Mouse (Mus musculus) spleen, embryonic (tissue): ENCODE results near the gene Tsc22d3.

Experiments
- CTCF ChIA-PET: fragments of 350-600 bp; sonication (Branson Sonifier 250); formaldehyde crosslinking; loops from one replicate; lab custom pipeline; 2022; lab: Charles Lee

The Tsc22d3 gene

DNA sequence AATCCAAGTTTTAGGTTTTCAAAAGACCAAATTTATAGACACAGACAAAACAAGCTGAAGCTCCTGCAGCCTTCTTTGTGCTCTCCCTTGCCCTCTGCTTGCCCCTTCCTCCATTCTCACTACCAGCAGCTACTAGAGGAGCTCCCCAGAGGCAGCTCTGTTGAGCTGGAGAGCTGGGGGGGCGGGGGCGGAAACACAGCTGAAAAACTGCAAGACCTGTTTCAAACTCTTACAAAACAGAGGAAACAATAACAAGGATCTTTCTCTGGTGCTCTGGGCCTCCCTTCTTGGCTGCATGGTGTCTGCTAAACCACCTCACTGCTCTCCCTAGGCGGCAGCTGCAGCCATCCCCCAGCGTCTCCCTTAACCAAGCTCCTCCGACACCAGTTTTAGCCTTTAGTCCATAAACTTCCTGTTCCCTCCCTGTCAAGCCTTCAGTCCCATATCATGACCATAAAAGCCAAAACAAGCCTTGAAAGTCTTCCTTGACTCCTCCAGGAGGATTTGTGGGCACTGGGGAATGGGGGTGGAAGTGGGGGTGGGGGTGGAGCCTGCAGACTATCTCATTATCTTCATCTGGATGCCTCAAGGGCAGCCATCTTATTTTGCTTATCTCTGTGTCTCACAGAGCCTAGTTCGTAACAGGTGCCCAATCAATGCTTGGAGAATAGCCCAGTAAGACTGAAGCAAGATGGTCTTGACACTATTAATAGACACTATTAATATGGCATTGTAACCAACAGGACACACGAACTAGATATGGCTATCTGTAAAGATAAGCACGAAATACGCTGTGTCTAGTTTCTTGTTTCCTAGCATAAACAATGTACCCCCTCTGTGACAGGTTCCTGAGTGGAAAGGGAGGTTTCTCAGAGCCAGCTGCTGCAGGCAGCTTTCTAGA, 98.8 kb downstream of the Tsc22d3 start:
- CTCF ChIA-PET, result interaction anchor here (0.6 kb wide), 1 partner anchor 101 kb away, joined by 6 read pairs; no protein-coding TSS in a partner anchor

DNA sequence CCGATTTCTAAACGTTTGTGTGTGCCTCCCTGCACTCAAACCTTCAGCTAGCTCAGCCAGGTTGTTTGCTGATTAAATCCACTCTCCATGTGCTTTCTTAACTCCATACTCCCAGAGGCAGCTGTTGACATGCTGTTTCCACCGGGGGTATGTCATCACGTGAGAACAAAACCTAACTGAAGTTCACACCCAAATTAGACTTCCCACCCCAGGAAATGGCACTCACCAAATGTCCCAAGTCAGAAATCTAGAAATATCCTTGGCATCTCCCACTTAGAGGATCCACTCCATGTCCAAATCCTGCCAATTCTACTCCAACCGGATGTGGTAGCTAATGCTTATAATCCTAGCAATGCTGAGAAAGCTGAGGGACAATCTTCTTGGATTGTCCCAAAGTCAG, 100.2 kb downstream of the Tsc22d3 start:
- CTCF ChIA-PET, result no interaction called here

GRCm38 (mm10) chrX:140498431-140498830, 102.0 kb downstream of the Tsc22d3 start:
- CTCF ChIA-PET, result interaction anchor here (1.0 kb wide), 1 partner anchor 102 kb away, joined by 3 read pairs; the partner anchor contains the start of gene Tsc22d3

DNA sequence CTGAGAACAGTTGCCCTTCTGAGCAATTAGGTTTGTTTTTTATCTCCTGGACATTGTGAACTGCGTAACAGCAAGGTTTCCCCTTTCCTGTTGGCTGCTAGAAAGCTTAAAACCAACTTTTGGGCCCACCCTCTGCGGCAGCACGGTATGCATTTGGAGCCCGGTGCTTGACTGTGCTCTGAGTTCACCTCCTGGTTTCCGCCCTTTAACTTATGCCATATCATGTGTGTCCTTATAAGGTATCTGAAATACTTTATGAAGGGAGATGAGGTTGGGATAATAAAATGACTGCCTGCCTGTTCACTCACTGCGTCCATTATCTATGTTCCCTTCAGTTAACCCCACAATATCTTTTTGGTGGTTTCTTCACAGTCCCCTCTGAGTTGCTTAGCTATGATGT, 106.3 kb downstream of the Tsc22d3 start:
- CTCF ChIA-PET, result no interaction called here

DNA sequence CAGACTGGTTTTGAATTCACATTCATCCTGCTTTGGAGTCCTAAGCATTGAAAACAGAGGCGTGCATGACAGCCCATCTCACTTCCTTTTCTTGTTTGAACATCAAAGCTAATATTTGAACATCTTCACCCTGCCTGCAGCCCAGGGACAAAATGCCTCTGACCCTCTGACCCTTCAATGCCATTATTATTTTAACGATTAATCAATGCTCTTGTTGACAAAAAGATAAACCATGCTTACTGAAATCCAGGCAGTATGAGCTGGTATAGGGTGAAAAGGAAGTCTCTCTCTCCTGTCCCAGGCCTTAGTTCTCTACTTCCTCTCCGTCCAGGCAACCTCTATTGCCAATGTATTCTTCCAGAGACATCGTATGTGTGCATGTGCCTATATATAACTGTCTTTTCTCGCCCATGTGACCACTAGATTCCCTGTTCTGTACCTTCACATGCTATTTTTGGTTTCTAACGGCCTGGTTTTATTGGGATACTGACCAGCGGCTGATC, 106.9 kb downstream of the Tsc22d3 start:
- CTCF ChIA-PET, result no interaction called here

GRCm38 (mm10) chrX:140491884-140492571, 108.4 kb downstream of the Tsc22d3 start:
- CTCF ChIA-PET, result interaction anchor here (0.6 to 2.1 kb wide), 4 partner anchors 35 to 188 kb away, joined by 3 to 12 read pairs (median 6); partner anchors contain the start of gene Prps1

- CTCF ChIA-PET, result no interaction called here
These were observed 110.3 kb downstream of the Tsc22d3 start for GRCm38 (mm10) chrX:140490203-140490602.
